Mouse (Mus musculus): ENCODE results near the gene Ier2. TPM values are rescaled to one million over a fixed set of nuclear protein-coding genes. Genes with fewer than 3 reads are reported as not detected.
"Not testable (repeated sequence)": the region's sequence is repeated elsewhere in the genome, so short reads cannot be mapped to it uniquely, and the experiment has no call there.

The Ier2 gene
- polyA plus RNA-seq, 1 experiment from 2014 or later, result 43.0 TPM

GRCm38 (mm10) chr8:84677305-84677704 lies 14.7 kb upstream of the Ier2 start:
- Histone ChIP-seq H3K27ac (replicated peaks) (no peak overlapping the region), H3K36me3 (peaks cover 61% of the 10 kb centered on the region), H3K27me3 (replicated peaks) (no peaks in the 10 kb centered on the region), H3K4me3 (no peak overlapping the region), H3K4me1 (peaks cover 24% of the 10 kb centered on the region), H3K9ac (no peak overlapping the region), H3K9me3 (no peaks in the 10 kb centered on the region), H3K4me2 (no peak overlapping the region)
- 86% methylated on average over 5 of the region's 5 CpGs for WGBS
- no peak for ATAC-seq (ENCODE audit: extremely low read depth, insufficient number of reproducible peaks, low FRiP score, low TSS enrichment)

DNA sequence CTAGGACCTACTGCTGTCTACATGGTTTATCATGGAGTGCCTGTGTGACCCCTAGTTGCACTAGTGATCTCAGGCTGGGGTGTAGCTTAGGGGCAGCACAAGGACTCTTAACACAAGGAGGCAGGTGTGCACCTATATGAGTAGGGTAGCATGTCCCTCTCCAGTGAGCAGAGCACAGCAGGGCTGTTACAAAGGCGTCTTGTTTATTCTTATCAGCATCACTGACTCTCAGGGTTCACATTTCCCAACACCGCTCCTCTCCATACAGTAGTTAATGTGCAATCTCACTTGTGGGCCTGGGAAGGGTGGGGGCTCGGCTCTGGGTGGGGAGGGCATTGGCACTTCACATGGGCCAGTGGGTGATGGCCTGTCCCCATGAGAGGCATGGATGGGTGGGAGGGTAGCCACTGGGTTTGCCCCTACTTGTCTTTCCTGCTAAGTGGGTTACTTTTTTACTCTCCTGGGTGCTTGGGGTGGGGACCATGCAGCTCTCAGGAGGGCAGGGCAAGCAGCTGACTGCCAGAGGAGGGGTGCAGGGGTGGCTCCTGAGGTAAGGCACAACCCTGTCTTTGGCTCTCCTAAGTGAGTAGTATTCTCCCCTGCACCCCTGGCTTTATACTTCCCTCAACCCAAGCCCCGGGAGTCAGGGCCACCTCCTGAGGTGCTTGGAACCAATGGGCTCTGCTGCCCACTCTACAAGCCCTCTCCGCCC lies 7.8 kb upstream of the Ier2 start:
- H3K27me3 ChIP-seq (replicated peaks); H3K4me1 ChIP-seq; H3K9ac ChIP-seq; ATAC-seq (ENCODE audit: extremely low read depth, insufficient number of reproducible peaks, low FRiP score, low TSS enrichment); H3K4me2 ChIP-seq; H3K27ac ChIP-seq (replicated peaks); H3K4me3 ChIP-seq; H3K9me3 ChIP-seq: not testable (repeated sequence)
- H3K36me3 ChIP-seq, result peaks cover 69% of the 10 kb centered on the region
- 76% methylated on average over 5 of the region's 5 CpGs for WGBS

DNA sequence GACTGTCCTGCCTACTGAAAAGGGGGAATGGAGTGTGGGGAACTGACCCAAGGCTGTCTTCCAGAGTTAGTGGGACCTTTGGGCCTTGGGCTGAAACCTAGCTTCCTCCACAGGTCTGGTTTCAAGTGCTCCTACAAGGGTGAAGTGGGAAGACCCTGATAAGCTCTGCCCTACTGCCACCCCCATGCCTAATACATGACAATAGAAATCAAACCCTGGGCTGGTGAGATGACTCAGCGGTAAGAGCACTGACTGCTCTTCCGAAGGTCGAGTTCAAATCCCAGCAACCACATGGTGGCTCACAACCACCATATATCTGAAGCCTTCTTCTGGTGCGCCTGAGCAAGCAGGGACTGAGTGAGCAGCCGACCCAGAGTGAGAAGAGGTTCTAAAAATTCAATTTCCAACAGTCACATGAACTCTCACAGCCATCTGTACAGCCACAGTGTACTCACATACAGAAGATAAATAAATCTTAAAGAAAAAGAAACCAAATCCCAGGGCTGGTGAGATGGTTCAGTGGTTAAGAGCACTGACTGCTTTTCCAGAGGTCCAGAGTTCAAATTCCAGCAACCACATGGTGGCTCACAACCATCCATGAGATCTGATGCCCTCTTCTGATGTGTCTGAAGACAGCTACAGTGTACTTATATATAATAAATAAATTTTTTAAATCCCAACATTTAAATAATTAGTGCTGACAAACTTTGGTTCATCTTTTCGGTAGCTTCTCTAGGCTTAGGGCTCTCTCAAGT lies 6.3 kb upstream of the Ier2 start:
- H3K36me3 ChIP-seq, result peaks cover 54% of the 10 kb centered on the region
- 68% methylated on average over 6 of the region's 6 CpGs for WGBS

DNA sequence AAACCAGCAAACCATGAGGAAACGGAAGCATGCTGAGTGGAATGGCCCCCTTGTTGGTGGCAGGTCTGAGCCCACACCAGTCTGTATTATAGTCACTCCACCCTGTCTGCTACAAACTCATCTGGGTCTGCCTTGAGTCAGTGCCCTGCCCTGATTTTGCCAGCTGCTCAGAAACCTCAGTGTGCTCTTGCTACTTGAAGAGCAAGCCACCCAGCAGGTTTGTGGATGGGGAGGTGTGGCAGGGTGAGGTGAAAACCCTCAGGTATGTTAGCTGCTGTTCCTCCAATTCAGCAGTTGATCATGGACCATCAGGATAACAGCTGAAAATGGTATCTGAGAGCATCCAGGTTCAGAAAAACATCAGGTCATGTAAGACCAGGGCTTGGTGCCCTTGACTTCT lies 5.4 kb upstream of the Ier2 start:
- Histone ChIP-seq H3K27me3 (replicated peaks) (no peaks in the 10 kb centered on the region), H3K4me1 (peaks cover 16% of the 10 kb centered on the region), H3K9ac (no peak overlapping the region), H3K4me2 (no peak overlapping the region), H3K9me3 (no peaks in the 10 kb centered on the region), H3K27ac (replicated peaks) (no peak overlapping the region), H3K4me3 (no peak overlapping the region), H3K36me3 (peaks cover 47% of the 10 kb centered on the region)
- no peak for ATAC-seq (ENCODE audit: extremely low read depth, insufficient number of reproducible peaks, low FRiP score, low TSS enrichment)
- 56% methylated on average over 1 of the region's 1 CpGs for WGBS

More for the DNA sequence above, 6.3 kb upstream of the Ier2 start:
- Histone ChIP-seq H3K4me3 (no peak overlapping the region), H3K9ac (no peak overlapping the region), H3K4me1 (peaks cover 11% of the 10 kb centered on the region), H3K4me2 (no peak overlapping the region), H3K9me3 (no peaks in the 10 kb centered on the region), H3K27ac (replicated peaks) (no peak overlapping the region), H3K27me3 (replicated peaks) (no peaks in the 10 kb centered on the region)
- no peak for ATAC-seq (ENCODE audit: extremely low read depth, insufficient number of reproducible peaks, low FRiP score, low TSS enrichment)

DNA sequence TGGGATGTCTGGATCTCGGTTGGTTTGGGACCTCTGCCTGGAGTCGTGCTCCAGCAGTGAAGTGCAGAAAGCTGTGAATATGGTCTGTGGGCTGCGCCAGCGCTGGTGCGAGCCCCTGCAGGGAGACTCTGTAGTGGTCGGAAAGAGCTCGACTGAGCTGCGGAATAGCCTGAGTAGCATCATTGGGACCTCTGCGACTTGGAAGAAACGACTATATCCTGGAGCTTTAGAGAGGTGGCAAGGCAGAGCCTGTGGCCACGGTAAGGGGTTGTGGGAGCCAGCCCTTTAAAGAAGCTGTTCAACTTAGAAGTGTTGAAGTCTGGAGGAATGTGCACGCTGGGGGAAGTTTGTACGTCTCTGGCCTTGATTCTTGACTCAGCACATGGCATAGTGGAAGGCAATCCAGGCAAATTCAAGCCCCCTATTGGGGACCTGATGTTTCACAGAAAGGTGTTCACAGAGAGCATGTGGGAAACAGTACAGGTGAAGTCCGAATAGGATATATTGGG lies 2.8 kb upstream of the Ier2 start:
- ATAC-seq (ENCODE audit: extremely low read depth, insufficient number of reproducible peaks, low FRiP score, low TSS enrichment), result no peak
- 3% methylated on average over 14 of the region's 14 CpGs for WGBS

GRCm38 (mm10) chr8:84664566-84665384 lies 2.1 kb upstream of the Ier2 start:
- WGBS, result under 1% methylated on average over 29 of the region's 29 CpGs
- peak overlapping the region; percentile 88 for H3K9ac ChIP-seq
- H3K4me1 ChIP-seq, result peaks cover 32% of the 10 kb centered on the region
- 0 out of 2 replicates have a peak, but pooled peaks have one; percentile 16 for ATAC-seq (ENCODE audit: extremely low read depth, insufficient number of reproducible peaks, low FRiP score, low TSS enrichment)
- H3K27me3 ChIP-seq (replicated peaks), result no peaks in the 10 kb centered on the region
- H3K36me3 ChIP-seq, result peaks cover 18% of the 10 kb centered on the region; the same call in 1 of the 2 replicates
- no peaks in the 10 kb centered on the region for H3K9me3 ChIP-seq
- H3K4me2 ChIP-seq, result peak overlapping the region; percentile 87
- H3K27ac ChIP-seq (replicated peaks), result peak overlapping the region; percentile 99
- peak overlapping the region; percentile 75 for H3K4me3 ChIP-seq

More for the DNA sequence above, 2.8 kb upstream of the Ier2 start:
- peak overlapping the region; percentile 99 for H3K27ac ChIP-seq (replicated peaks)
- H3K9ac ChIP-seq, result peak overlapping the region; percentile 88
- peak overlapping the region; percentile 87 for H3K4me2 ChIP-seq
- peaks cover 24% of the 10 kb centered on the region for H3K36me3 ChIP-seq
- peaks cover 25% of the 10 kb centered on the region for H3K4me1 ChIP-seq
- no peaks in the 10 kb centered on the region for H3K27me3 ChIP-seq (replicated peaks)
- no peaks in the 10 kb centered on the region for H3K9me3 ChIP-seq
- H3K4me3 ChIP-seq, result peak overlapping the region; percentile 75

- no peaks in the 10 kb centered on the region for H3K27me3 ChIP-seq (replicated peaks)
- H3K9ac ChIP-seq, result peak overlapping the region; percentile 96
- H3K4me3 ChIP-seq, result peak overlapping the region; percentile 75
- H3K4me1 ChIP-seq, result peaks cover 41% of the 10 kb centered on the region
- H3K36me3 ChIP-seq, result peaks cover 10% of the 10 kb centered on the region; the same call in 1 of the 2 replicates
- peak; percentile 63 for ATAC-seq (ENCODE audit: extremely low read depth, insufficient number of reproducible peaks, low FRiP score, low TSS enrichment)
- H3K27ac ChIP-seq (replicated peaks), result peak overlapping the region; percentile 99
- H3K4me2 ChIP-seq, result peak overlapping the region; percentile 87
- no peaks in the 10 kb centered on the region for H3K9me3 ChIP-seq
- 2% methylated on average over 43 of the region's 43 CpGs for WGBS
These were observed 1.1 kb upstream of the Ier2 start for GRCm38 (mm10) chr8:84663483-84664327.

- Histone ChIP-seq H3K27me3 (replicated peaks) (no peaks in the 10 kb centered on the region), H3K4me1 (peaks cover 52% of the 10 kb centered on the region), H3K9ac (peak overlapping the region; percentile 96), H3K4me3 (peak overlapping the region; percentile 75), H3K4me2 (peak overlapping the region; percentile 87), H3K9me3 (no peaks in the 10 kb centered on the region), H3K36me3 (no peaks in the 10 kb centered on the region), H3K27ac (replicated peaks) (peak overlapping the region; percentile 99)
- WGBS, result under 1% methylated on average over 61 of the region's 61 CpGs
- ATAC-seq (ENCODE audit: extremely low read depth, insufficient number of reproducible peaks, low FRiP score, low TSS enrichment), result no peak
These were observed 586 bp downstream of the Ier2 start for GRCm38 (mm10) chr8:84661961-84662571.

- Histone ChIP-seq H3K4me3 (peak overlapping the region; percentile 75), H3K36me3 (no peaks in the 10 kb centered on the region), H3K27ac (replicated peaks) (peak overlapping the region; percentile 99), H3K9ac (peak overlapping the region; percentile 96), H3K4me2 (peak overlapping the region; percentile 87), H3K27me3 (replicated peaks) (no peaks in the 10 kb centered on the region), H3K4me1 (peaks cover 58% of the 10 kb centered on the region), H3K9me3 (no peaks in the 10 kb centered on the region)
- WGBS, result under 1% methylated on average over 24 of the region's 24 CpGs
- ATAC-seq (ENCODE audit: extremely low read depth, insufficient number of reproducible peaks, low FRiP score, low TSS enrichment), result peak; percentile 33; the same call in 1 of the 2 replicates
These were observed 1.2 kb downstream of the Ier2 start for GRCm38 (mm10) chr8:84661458-84661871.

Measured in heart, embryonic 13.5 days (tissue).